Mouse (Mus musculus): ENCODE measurements at regions not wholly inside any gene's neighbourhood (a gene's known extent, or its start where the extent isn't known, plus 50 kb on each side); places are given as distances from the start of the nearest gene placed in this dataset.

GRCm38 (mm10) chr14:42055451-42055850 is 61.7 kb downstream of the Gm7951 start:
- peak; percentile 3 for DNase-seq

Data from kidney, adult 18-20 months (tissue).